Mouse (Mus musculus): ENCODE data around the gene Mavs.

The Mavs gene

GRCm38 (mm10) chr2:131233307-131234126 is at the start of gene Mavs:
TSS of gene Mavs (plus strand) at chr2:131234063.
- peak; percentile 91 for DNase-seq (ENCODE audit: low read depth, low spot score)

GRCm38 (mm10) chr2:131186343-131186742 is 47.5 kb upstream of the Mavs start:
- DNase-seq (ENCODE audit: low read depth, low spot score) = no peak

- DNase-seq (ENCODE audit: low read depth, low spot score) = peak; percentile 61
These were observed 46.9 kb upstream of the Mavs start, which contains the start of the genes Cdc25b and Spef1 for GRCm38 (mm10) chr2:131186771-131187601. TSS of gene Cdc25b (plus strand) at chr2:131186949. TSS of gene Spef1 (minus strand) at chr2:131187282.

- no peak for DNase-seq (ENCODE audit: low read depth, low spot score)
These were observed 46.3 kb upstream of the Mavs start for GRCm38 (mm10) chr2:131187602-131187922.

GRCm38 (mm10) chr2:131188311-131188710 is 45.6 kb upstream of the Mavs start:
- no peak for DNase-seq (ENCODE audit: low read depth, low spot score)

- DNase-seq (ENCODE audit: low read depth, low spot score) = no peak
These were observed 44.1 kb upstream of the Mavs start for GRCm38 (mm10) chr2:131189521-131190309.

GRCm38 (mm10) chr2:131190344-131191004 is 43.4 kb upstream of the Mavs start:
- DNase-seq (ENCODE audit: low read depth, low spot score) = no peak

GRCm38 (mm10) chr2:131191005-131191390 is 42.9 kb upstream of the Mavs start:
- DNase-seq (ENCODE audit: low read depth, low spot score) = no peak

GRCm38 (mm10) chr2:131196606-131197316 is 37.1 kb upstream of the Mavs start:
- no peak for DNase-seq (ENCODE audit: low read depth, low spot score)

- DNase-seq (ENCODE audit: low read depth, low spot score) = no peak
These were observed 33.2 kb upstream of the Mavs start for GRCm38 (mm10) chr2:131200710-131201109.

- DNase-seq (ENCODE audit: low read depth, low spot score) = no peak
These were observed 32.6 kb upstream of the Mavs start for GRCm38 (mm10) chr2:131201262-131201661.

GRCm38 (mm10) chr2:131203816-131204409 is 29.9 kb upstream of the Mavs start:
- DNase-seq (ENCODE audit: low read depth, low spot score) = no peak

- DNase-seq (ENCODE audit: low read depth, low spot score) = peak; percentile 90
These were observed 29.4 kb upstream of the Mavs start for GRCm38 (mm10) chr2:131204410-131204981.

- no peak for DNase-seq (ENCODE audit: low read depth, low spot score)
These were observed 28.2 kb upstream of the Mavs start for GRCm38 (mm10) chr2:131205521-131206182.

GRCm38 (mm10) chr2:131206778-131207177 is 27.1 kb upstream of the Mavs start, which contains the start of gene Ap5s1:
TSS of gene Ap5s1 (plus strand) at chr2:131207078.
- no peak for DNase-seq (ENCODE audit: low read depth, low spot score)

GRCm38 (mm10) chr2:131208356-131208755 is 25.5 kb upstream of the Mavs start:
- DNase-seq (ENCODE audit: low read depth, low spot score) = no peak

GRCm38 (mm10) chr2:131209125-131209795 is 24.6 kb upstream of the Mavs start:
- no peak for DNase-seq (ENCODE audit: low read depth, low spot score)

GRCm38 (mm10) chr2:131209969-131210792 is 23.7 kb upstream of the Mavs start:
- peak; percentile 91 for DNase-seq (ENCODE audit: low read depth, low spot score)
